Mouse (Mus musculus): ENCODE measurements around the gene Kirrel.
"Not testable (repeated sequence)": the region's sequence is repeated elsewhere in the genome, so short reads cannot be mapped to it uniquely, and the experiment has no call there.

The Kirrel gene

GRCm38 (mm10) chr3:87140284-87140683, 34.3 kb downstream of the Kirrel start:
- intact Hi-C loops (cut with DNase I): no loop called here

GRCm38 (mm10) chr3:87136782-87137181, 37.8 kb downstream of the Kirrel start:
- intact Hi-C loops (cut with DNase I): no loop called here

- intact Hi-C loops (cut with DNase I): no loop called here
These were observed 39.6 kb downstream of the Kirrel start for GRCm38 (mm10) chr3:87134951-87135350.

GRCm38 (mm10) chr3:87131694-87132347, 42.7 kb downstream of the Kirrel start:
- intact Hi-C loops (cut with DNase I): no loop called here

DNA sequence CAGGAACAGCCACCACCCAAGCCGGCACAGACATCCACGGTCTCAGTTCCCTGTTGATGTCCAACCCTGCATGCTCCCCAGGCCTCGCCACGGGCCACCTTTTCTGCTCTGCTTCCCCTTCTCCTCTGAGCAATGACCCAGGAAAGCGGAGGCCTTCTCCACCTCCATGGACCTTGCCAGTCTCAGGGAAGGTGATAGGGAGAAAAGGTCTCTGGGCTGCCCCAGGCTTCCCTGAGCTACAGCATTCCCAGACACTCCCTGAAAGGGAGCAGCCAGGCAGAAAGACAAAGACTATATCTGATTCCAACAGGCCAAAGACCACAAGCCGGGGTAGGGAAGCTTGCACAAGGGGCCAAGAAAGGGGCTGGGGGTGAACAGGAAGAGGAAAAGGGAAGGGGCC, 43.6 kb downstream of the Kirrel start:
- intact Hi-C loops (cut with DNase I): no loop called here

DNA sequence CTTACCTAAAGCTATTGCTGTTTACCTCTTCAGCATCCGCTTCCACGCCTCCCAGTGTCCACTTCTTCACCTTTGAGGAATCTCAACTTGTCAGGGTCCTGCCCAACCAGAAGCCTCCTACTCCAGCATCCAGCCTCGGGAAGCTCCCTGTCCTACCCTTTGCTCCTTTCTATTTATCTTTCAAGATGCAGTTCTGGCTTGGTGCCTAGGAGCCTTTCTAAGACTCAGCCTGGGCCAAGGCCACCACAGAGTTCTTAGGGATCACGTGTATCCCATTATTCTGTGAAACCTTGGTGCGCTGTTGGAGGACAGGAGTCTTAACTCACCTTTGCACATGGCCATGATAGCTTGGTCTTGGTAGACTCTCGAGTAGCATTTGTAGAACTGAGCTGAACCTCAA, 50.8 kb downstream of the Kirrel start:
- intact Hi-C loops (cut with DNase I): no loop called here

DNA sequence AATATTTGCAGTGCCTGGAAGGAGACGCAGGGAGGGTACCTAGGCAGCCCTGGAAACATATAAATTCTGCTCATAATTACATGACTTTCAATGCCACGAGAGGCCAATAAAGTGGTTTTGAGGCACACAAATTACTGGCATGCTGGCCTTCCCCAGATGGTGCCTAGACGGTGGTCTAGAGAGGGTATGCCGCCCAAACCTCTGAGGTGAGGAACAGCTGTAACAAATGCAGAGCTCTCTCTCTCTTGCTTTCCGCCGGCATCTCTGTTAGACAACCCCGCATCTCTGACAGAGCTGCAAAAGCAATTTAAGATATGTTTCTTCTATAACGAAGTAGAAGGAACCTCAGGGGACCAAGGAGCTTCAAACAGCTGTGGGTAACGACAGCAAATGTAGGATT, 56.3 kb downstream of the Kirrel start:
- intact Hi-C loops (cut with DNase I): no loop called here

GRCm38 (mm10) chr3:87117632-87118031, 56.9 kb downstream of the Kirrel start:
- intact Hi-C loops (cut with DNase I): no loop called here

DNA sequence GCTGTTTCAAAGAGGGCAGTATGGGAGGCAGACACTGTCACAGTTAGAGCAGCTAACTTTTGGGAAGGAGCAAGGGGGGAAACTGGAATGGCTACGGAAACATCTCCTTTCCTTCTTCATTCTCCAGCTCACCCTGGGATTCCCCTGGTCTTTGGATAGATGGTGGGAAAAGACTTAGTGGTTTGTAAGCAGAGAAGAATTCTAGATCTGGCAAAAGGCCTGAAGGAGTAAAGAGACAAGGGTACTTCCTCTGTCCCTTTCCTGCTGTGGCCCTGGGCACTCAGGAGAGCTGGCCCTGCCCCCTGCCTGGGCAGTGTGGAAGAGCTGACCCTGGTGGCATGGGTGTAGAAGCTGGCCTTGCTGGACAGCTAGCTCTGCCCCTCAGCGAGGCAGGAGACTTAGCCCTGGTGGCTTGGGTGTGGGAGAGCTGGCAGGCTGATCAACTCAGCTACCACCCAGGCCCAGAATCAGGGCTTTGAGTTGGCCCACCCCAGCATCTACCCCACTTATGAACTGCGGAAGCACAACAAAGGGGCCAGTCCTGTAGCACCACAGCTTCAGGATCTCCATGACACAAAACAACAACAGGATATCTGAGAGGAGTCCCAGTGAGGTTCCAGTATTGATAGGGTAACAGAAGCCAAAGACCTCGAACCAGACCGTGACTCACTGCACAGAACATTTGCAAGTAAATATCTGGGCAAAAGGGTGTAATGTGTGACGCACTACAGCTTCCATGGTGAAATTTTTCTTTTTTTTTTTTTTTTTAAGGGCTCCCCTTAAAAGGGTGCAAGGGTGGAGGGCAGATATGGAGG, 58.6 kb downstream of the Kirrel start:
- intact Hi-C loops (cut with DNase I): no loop called here

DNA sequence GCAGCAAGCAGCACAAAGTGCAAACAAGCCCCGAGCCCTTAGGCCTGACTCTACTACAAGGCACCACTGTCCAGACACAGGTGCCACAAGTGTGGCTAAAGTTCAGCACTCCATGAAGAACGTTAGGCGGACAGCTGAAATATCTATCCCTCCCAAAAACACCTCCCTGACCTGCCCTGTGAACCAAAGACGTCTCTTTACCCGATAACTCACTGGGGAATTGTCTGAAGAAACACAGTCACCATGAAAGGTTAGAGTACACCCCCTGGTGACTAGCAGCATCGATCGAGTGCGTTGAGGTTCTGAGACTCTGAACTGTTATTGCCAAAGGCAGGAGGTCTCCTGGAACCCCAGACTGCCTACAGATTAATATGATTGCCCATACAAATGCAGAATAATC, 59.3 kb downstream of the Kirrel start:
- intact Hi-C loops (cut with DNase I): no loop called here

DNA sequence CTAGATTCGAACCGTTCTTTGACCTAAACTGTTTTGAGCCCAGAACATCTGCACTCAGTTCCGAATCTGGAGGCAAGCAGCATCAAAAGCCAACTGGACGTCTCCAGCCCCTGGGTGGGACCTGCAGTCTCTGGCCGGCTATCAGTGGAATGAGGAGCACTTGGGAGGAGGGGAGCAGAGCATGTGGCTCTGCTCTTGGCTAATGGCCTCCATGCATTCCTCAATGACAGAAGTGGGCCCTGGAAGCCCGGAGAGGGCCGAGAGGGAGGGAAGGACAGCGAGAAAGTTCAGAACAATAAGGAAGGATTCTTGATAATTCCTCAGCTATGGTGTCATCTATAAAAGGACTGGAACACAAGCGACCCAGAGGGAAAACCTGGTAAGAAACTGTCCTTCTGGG, 59.7 kb downstream of the Kirrel start:
- intact Hi-C loops (cut with DNase I): no loop called here

DNA sequence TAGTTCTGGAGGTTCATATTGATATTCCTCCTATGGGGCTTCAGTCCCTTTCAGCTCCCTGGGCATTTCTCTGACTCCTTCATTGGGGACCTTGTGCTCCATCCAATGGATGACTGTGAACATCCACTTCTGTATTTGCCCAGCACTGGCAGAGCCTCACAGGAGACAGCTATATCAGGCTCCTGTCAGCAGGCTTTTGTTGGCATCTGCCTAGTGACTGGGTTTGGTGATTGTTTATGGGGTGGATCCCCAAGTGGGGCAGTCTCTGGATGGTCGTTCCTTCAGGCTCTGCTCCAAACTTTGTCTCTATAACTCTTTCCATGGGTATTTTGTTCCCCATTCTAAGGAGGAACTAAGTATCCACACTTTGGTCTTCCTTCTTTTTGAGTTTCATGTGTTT, 60.7 kb downstream of the Kirrel start:
- intact Hi-C loops (cut with DNase I): not testable (repeated sequence)

GRCm38 (mm10) chr3:87112264-87112663, 62.3 kb downstream of the Kirrel start:
- intact Hi-C loops (cut with DNase I): no loop called here

DNA sequence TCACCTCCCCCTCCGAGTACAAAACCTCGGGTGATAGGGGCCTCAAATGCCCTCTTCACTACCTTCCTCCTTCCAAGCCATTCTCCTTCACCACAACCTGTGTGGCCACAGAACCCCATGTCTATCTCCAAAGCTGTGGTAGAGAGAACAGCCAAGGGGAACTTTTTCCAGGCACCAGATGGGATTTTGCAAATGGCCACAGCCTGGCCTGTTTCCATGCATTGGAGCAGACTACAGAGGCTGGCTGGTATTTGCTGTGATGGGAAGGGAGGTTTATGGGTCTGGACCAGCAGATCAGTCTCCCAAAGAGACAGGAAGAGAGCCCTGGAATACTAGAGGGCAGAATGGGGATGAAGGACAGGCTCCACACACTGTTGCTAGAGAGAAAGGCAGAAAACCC, 69.7 kb downstream of the Kirrel start:
- intact Hi-C loops (cut with DNase I): no loop called here

- intact Hi-C loops (cut with DNase I): no loop called here
These were observed 72.2 kb downstream of the Kirrel start for GRCm38 (mm10) chr3:87102346-87102745.

DNA sequence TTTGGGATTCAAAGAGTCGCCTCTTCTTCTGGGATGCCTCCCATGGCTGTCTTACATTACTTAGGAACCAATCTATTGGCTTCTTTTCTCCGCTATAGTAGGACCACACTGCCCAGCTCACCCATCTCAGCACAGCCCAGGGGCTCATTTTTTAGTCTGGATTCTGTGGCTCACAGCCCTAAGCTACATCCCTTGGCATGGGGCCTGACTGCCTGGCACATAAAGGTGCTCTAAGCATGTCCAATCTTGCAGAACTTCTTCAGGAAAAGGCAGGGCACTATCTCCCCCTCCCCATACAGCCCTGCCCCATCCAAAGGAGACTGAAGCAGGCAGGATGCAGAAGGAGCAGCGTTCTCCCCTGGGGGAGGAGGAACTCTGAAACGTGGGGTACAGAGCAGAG, 73.6 kb downstream of the Kirrel start:
- intact Hi-C loops (cut with DNase I): no loop called here

- intact Hi-C loops (cut with DNase I): no loop called here
These were observed 76.3 kb downstream of the Kirrel start for GRCm38 (mm10) chr3:87097969-87098946.

- intact Hi-C loops (cut with DNase I): no loop called here
These were observed 77.3 kb downstream of the Kirrel start for GRCm38 (mm10) chr3:87097205-87097604.

GRCm38 (mm10) chr3:87093718-87094117, 80.8 kb downstream of the Kirrel start:
- intact Hi-C loops (cut with DNase I): no loop called here

- intact Hi-C loops (cut with DNase I): loop anchor here (1.0 to 2.0 kb wide), 2 partner anchors 57 to 85 kb away; no protein-coding TSS in a partner anchor
These were observed 84.6 kb downstream of the Kirrel start for GRCm38 (mm10) chr3:87089694-87090565.

- intact Hi-C loops (cut with DNase I): no loop called here
These were observed 87.4 kb downstream of the Kirrel start for GRCm38 (mm10) chr3:87087146-87087545.

Measured in adrenal gland (tissue).